Mouse (Mus musculus) thymus, postnatal 0 days (tissue): ENCODE data around the gene Mepe. TPM values are rescaled to one million over a fixed set of nuclear protein-coding genes. Genes with fewer than 3 reads are reported as not detected.

Source experiments
- DNase-seq: peaks from one replicate; pipeline ENCODE4 v3.0.0-alpha.2; 2015; ENCODE audit warnings: low spot score
- microRNA-seq: library from miRNA; unstranded; fragments of <30 nt; microRNA quantifications from one replicate; pipeline ENCODE4, GENCODE M21; 2016; ENCODE audit warnings: borderline number of aligned reads
- polyA plus RNA-seq: library from polyadenylated mRNA; unstranded; fragments of >200 nt; fragmentation: Nextera tagmentation; extraction: Ambion mirVana; gene quantifications from 2 replicates; pipeline ENCODE4 v1.2.1, GENCODE M21; 2015

Mepe gene
- polyA plus RNA-seq, 1 experiment from 2014 or later = not detected

DNA sequence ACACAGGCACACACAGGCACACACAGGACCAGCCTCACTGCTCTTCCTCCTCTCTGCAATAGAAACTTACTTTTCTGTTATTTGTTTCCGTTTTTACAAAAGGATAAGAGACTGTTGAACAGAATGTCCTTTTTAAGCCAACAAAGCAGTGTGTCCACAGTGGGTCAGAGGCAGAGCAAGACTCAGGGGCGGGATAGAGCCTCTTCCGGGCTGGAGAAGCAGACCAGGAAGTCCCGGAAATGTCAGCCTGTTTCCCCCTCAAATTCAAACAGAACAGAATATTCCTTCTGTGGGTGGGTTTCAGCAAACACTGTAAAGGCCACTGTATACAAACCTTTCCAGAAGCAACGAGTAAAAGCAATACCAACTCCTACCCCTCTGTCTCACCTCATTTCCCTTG, 26.7 kb downstream of the Mepe start:
- DNase-seq = no peak

DNA sequence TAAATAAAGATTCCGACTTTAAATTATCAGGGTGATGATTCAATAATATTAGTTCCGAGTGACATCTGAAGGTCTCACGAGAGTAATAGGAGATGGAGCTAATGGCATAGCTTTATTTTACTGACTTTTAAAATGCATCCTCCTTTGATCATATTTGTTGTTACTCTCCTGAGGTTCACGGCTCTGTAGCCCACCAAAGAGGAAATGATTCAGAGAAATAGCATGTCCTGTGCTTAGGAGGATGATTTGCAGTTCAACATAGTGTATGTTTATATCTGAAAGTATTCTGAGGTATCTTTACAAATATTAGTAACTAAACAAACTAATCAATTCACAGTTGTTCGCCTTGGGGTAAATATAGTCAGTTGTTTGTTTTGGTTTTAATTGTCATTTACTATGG, 32.4 kb downstream of the Mepe start:
- no peak for DNase-seq

DNA sequence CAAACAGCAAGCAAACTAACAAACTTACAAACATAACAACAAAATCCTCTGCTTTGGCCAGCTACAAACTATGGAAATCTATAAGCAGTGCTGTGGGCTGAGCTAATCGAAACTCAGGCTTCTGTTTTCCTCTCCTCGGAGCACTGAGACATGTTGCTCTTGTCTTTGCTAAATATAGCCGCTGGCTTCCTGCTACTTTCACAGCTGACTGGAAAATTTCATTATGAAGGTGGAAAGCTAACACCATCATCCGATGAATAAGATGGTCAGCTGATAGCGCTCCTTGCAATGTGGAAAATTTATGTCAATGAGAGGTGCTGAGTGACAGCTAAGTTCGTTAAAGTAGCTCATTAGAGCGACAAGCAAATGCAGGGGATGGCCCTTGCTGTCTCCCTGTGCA, 33.5 kb downstream of the Mepe start:
- no peak for DNase-seq

DNA sequence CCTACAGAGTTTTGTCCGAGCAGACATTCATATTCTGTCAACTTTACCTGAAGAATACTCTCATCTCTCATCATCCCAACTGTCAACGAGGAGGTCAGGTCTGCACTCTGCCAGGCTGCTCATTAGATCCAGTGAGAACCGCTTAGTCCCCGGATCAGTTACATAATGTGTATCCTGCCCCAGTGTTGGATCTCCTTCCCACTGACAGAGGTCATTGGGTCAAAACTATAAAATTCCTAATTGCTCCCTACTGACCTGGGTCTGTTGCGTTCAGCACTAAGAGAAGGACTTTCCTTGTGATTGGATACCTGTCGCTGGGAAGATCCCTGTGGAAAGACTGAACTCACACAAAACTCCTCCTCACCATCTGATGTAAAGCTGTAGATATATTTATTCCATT, 34.1 kb downstream of the Mepe start:
- DNase-seq = no peak

DNA sequence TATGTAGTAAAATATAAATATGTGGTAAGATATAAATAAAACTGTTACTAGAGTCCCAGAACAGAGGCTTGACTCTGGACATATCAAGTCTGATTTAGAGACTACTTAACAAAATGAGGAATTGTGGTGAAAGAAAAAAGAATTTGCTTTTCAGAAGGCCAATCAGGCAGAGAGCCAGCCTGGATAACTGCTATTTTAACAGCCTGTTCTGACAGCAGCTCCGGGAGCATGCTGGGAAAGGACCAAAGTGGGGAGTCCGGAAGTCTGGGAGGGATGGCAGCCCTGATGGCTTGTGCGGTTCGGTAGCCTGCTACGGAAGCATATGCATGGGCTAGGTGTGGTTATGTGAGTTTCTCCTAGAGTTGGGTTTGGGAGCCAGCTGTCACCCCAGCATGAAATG, 45.5 kb downstream of the Mepe start:
- no peak for DNase-seq

DNA sequence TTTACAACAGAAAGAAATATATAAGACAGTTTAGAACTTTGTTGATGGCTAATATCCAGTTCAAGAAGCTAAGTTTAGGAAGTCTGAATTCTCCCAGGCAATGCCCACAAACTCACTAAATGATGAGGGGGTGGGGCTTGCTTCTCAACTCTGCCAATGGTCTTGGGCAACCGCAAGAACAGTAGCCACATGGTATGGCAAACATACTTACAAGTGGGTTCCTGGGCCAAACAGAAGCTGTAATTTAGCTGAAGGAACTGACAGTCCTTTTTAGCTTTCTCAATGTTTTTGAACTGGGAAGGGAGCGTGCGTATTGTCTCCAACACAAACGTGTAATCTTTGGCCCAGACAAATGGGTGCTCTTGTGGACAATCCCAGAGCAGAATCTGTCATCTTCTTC, 46.2 kb downstream of the Mepe start:
- DNase-seq = no peak

DNA sequence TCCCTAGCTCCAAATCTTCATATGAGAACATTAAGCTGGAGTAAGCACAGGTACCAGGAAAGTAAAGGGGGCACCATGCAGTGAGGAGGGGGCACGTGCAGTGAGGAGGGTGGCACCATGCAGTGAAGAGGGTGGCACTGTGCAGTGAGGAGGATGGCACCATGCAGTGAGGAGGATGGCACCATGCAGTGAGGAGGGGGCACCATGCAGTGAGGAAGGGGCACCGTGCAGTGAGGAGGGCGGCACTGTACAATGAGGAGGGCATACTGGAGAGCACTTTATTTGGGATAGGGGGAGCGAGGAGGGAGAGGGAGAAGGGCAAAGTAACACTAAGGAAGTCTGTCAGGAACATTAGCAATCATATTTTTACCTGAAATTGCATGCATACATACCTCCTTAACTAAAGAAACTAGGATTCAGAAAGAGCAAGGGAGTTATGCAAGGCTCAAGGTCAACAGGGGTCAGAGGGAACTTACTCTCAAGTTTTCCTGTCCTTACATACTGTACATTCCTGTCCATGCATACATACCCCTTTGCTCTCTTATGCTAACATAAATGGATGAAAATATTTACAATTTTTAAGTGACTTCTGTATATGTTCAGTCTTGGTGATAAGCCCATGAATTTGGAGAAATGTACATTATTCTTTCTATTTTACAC, 48.6 kb downstream of the Mepe start:
- no peak for DNase-seq

DNA sequence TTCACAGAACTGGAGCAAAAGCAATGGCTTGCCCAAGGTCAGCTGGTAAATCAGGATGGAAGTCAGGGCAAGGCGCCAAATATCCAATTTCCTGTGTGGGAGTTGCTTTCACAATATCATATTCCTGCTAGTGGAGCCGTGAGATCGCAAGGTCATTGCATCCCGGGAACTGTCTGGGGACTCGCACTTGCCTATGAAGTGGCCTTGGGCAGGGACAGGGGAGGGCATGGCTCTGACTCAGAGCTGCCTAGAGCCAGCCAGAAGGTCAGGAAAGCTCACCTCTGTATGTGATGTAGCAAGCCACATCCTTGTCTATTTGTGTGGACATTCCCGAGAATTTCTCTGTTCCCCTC, 49.2 kb downstream of the Mepe start:
- no peak for DNase-seq

DNA sequence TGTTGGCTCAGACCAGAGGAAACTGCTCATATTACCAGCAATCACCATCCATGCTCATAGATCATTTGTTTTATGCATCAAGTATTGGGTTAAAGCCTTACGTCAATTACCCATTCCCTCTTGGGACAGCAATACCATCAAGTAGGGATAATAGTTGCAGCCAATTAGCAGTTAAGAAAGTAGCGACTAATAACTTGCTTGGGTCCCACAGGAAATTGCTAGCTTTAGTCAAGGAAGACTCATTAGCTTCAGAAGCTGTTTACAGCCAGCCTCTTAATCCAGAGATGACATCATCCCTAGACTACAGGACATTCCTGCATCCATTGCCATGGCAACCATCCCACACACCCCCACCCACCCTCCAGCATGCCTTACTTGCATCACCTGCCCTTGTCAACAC, 50.0 kb downstream of the Mepe start:
- no peak for DNase-seq

DNA sequence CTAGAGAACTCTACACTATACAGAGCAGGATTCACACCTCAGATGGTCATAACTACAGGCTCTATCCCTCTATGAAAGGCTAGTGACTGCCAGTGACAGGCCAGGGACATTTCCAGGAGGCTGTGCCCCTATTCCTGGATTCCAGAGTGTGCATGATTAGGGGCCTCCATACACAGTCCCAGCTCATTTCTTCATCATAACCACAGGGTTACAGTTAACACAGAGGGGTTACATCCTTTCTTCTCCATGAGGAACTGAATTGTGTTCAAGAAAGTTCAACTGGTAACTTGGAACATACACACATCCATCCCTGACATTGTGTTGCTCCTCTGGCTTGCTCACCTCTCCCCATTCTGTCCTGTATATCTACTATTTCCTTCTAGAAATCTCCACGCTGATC, 51.8 kb downstream of the Mepe start:
- DNase-seq = no peak

DNA sequence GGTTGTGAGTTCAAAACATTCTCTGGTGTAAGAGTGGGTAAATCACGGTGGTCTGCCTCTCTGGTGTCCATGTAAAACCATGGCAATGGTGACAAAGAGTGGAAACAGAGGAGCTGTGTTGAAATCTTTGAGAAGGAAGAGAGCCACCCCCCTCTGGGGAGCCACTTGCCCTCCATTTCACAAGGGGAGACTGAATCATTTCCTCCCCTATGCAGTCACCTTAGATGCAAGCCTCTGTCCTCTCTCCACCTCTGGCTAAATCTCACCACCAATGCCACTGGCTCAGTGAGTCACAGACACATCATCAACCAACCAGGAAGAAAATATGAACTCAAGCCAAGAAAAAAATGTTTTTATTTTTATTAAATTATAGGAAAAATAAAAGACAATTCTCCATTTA, 55.4 kb downstream of the Mepe start:
- no peak for DNase-seq

DNA sequence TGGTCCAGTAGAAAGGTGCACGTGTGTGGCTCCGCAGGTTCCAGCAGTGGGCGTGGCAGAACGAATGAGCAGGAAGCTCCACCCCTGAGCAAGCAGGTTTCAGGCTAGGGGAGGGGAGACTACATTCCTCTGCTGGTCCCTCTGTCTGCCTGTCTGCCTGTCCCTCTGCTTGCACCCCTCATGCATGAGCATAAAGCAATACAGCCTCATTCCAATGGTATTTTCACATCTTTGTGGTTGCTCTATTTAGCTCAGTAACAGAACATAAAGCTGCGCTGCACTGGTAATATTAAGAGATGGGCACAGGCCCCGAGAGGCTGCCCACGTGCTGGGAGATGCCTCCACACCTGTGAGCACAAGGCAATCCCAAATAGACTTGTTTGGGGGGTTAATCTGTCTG, 56.5 kb downstream of the Mepe start:
- DNase-seq = no peak

DNA sequence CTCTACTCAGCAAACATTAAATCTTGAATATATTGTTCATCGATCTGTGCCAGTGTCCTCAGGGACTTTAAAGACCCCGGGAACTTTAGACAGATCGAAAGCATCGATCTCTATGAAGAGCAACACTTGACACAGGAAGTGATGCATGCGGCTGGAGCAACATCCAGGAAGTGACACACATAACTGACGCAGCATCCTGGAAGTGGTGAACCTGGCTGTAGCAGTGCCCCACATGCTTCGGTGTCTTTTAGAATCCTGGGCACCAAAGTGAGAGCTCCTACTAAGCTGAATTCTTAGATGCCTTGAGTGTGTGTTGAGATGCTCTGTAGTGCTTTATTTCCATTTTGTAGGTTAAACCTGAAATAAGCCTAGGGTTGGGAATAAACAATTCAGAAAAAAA, 59.4 kb downstream of the Mepe start:
- no peak for DNase-seq

DNA sequence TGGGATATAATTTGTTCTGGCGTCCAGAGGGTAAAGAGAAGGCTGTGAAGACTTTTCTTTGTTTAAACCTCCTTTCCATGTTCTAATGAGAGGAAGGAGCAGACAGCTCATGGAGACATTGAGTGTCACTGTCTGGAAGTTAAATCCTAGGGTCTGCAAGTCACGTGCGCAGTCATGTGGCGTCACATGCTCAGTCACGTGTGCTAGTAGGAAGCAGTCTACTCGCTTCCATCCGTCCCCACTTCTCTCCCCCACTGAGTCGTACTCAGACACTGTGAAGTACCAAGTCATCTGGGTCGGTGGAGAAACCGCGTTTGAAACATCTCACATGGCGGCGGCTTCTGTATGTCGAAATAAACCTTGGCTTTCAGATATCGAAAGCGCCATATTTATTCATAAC, 60.4 kb downstream of the Mepe start:
- DNase-seq = no peak

DNA sequence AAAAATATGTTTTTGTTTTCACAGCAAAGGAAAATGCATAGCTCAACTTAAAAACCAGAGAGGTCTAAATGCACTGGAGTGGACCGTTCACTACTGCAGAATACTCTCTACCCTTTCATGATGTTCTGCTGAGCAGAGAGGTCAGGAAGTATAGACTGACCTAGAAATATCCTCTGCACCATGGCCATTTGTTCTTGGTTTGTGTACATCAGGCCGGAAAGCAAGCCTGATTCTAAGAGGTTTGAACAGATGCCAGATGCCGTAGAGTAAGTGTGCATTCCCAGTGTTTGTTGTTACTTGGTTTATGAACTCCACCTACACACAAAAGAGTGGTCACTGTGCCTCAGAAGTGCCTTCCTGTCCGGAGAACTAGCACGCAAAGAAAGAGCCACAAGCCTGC, 61.8 kb downstream of the Mepe start:
- DNase-seq = no peak

Small RNA genes within 50 kb of the gene (microRNA-seq; reads per million reads assigned to microRNA genes)
- not detected for gene Gm23616

Other genes starting within 250 kb of the Mepe start
- gene Gm17660, start 247.7 kb upstream of the Mepe start, polyA plus RNA-seq = not detected in 2 replicates
- gene Sparcl1, start 211.6 kb upstream of the Mepe start, polyA plus RNA-seq = 34.1 and 35.4 TPM in 2 replicates
- gene Dspp, start 154.6 kb upstream of the Mepe start, polyA plus RNA-seq = not detected in 2 replicates
- gene Dmp1, start 122.7 kb upstream of the Mepe start, polyA plus RNA-seq = 0.08 and 0.13 TPM in 2 replicates
- gene Ibsp, start 26.2 kb upstream of the Mepe start, polyA plus RNA-seq = 0.19 and 0.40 TPM in 2 replicates
- 6.0 and 7.0 TPM in 2 replicates for gene Spp1, start 109.8 kb downstream of the Mepe start, polyA plus RNA-seq
- 1.6 and 2.0 TPM in 2 replicates for gene Pkd2, start 134.1 kb downstream of the Mepe start, polyA plus RNA-seq
- 7.0 and 9.5 TPM in 2 replicates for gene BC005561, start 183.0 kb downstream of the Mepe start, polyA plus RNA-seq